Mouse (Mus musculus) lung, embryonic 16.5 days (tissue): Measurements from ENCODE around the gene 2610318N02Rik. TPM values are rescaled to one million over a fixed set of nuclear protein-coding genes. Genes with fewer than 3 reads are reported as not detected.

ENCODE experiments used
- ATAC-seq: fragments of 200-750 bp; cut with Nextera tagmentation; 2 replicates; pipeline ENCODE4 v1.8.0; 2017; ENCODE audit warnings: low read depth, mild to moderate bottlenecking, moderate library complexity
- H3K27ac ChIP-seq: fragments of 300-500 bp; sonication (generic); 2 replicates; pipeline ENCODE4 v1.5.1; 2014; ENCODE audit warnings: mild to moderate bottlenecking, control low read depth, low read length
- H3K27me3 ChIP-seq: fragments of 300-500 bp; sonication (generic); 2 replicates; pipeline ENCODE4 v1.6.1; 2014; ENCODE audit warnings: low read depth, low read length, mixed read lengths; ENCODE audit not compliant: control insufficient read depth, insufficient read depth
- H3K36me3 ChIP-seq: fragments of 300-500 bp; sonication (generic); 2 replicates; pipeline ENCODE4 v1.6.1; 2014; ENCODE audit warnings: low read length; ENCODE audit not compliant: control insufficient read depth, insufficient read depth
- H3K4me1 ChIP-seq: fragments of 300-500 bp; sonication (generic); replicated peaks from 2 replicates; pipeline ENCODE4 v1.6.1; 2014; ENCODE audit warnings: low read length, mixed read lengths; ENCODE audit not compliant: control insufficient read depth, insufficient read depth
- H3K4me2 ChIP-seq: fragments of 300-500 bp; sonication (generic); 2 replicates; pipeline ENCODE4 v1.6.1; 2014; ENCODE audit warnings: low read depth, low read length, control low read depth
- H3K4me3 ChIP-seq: fragments of 300-500 bp; sonication (generic); 2 replicates; pipeline ENCODE4 v1.5.1; 2014; ENCODE audit warnings: mild to moderate bottlenecking, low read length, control low read depth
- H3K9ac ChIP-seq: fragments of 300-500 bp; sonication (generic); 2 replicates; pipeline ENCODE4 v1.6.1; 2014; ENCODE audit warnings: low read length, control low read depth
- H3K9me3 ChIP-seq: fragments of 300-500 bp; sonication (generic); 2 replicates; pipeline ENCODE4 v1.6.1; 2016; ENCODE audit warnings: low read length; ENCODE audit not compliant: control insufficient read depth
- WGBS: fragments of 180-500 bp; shearing (Covaris S2); extraction: QIAGEN DNeasy Blood & Tissue Kit; methylation state at CpG from one replicate; pipeline ENCODE4 v1.1.7; 2014; 5-methylcytosine and 5-hydroxymethylcytosine counted together
- polyA plus RNA-seq: library from polyadenylated mRNA; unstranded; fragments of >200 nt; fragmentation: Nextera tagmentation; extraction: Ambion mirVana; gene quantifications from 2 replicates; pipeline ENCODE4 v1.2.1, GENCODE M21; 2015

Gene 2610318N02Rik
- polyA plus RNA-seq, 1 experiment from 2014 or later, result 28.7 TPM

DNA sequence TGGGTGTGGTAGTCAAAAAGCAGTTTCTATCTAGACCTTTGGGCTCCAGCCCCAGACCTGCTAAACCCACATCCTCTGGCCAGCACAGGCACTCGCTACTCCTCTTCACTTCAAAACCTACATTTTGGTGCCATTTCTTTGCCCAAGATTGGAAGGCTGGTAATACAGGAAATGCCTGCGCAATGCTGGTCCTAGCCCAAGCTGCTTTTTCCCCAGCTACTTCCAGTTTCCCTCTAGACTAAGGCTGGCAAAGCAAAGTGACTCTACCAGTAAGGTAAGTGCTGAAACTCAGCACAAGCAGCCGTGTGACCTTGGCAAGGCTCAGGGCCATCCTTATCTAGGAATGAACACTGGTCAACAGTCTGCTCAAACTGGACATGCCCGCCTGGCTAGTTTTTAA, 39.3 kb downstream of the 2610318N02Rik start:
- Histone ChIP-seq H3K9me3 (no peaks in the 10 kb centered on the region), H3K4me1 (peaks cover 3% of the 10 kb centered on the region; the same call in 1 of the 2 replicates), H3K9ac (no peak overlapping the region), H3K4me3 (no peak overlapping the region), H3K4me2 (no peak overlapping the region), H3K27ac (no peak overlapping the region), H3K27me3 (no peaks in the 10 kb centered on the region), H3K36me3 (peaks cover 36% of the 10 kb centered on the region)
- no peak for ATAC-seq
- 79% methylated on average over 4 of the region's 4 CpGs for WGBS

DNA sequence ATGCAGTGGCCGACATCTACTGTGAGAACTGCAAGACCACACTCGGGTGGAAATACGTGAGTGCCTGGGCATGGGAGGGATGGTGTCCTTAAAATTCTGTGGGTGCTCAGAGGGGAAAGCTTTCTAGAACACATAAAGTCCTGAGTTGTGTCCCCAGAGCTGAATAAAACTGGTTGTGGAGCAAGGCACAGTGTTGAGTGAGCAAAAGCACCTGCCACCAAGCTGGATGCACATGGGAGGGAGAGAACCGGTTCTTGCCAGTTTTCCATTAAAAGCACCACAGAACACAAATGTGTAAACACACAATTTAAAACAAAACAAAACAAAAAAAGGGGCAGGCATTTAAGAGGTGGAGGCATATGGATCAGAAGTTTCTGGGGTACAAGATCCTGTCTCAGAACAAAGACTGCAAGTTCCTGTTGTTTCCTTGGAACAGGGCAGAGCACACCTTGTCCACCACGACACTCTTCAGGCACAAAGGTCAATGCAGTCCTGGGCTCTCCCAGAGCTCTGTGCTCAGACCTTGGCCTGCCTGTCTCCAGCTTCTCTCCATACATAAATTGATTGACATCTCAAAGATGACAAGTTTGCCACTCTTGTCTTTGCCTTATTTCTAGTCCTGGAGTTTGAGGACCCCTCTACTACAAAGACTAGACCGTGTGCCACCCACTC, 42.7 kb downstream of the 2610318N02Rik start:
- Histone ChIP-seq H3K27me3 (no peaks in the 10 kb centered on the region), H3K36me3 (peaks cover 20% of the 10 kb centered on the region), H3K9ac (no peak overlapping the region), H3K27ac (no peak overlapping the region), H3K9me3 (0 out of 2 replicates have a peak, but pooled peaks cover 2% of the 10 kb centered on the region), H3K4me3 (no peak overlapping the region), H3K4me1 (peaks cover 3% of the 10 kb centered on the region; the same call in 1 of the 2 replicates), H3K4me2 (no peak overlapping the region)
- no peak for ATAC-seq
- 67% methylated on average over 6 of the region's 6 CpGs for WGBS

GRCm38 (mm10) chr16:17078101-17078500, 46.9 kb downstream of the 2610318N02Rik start:
- Histone ChIP-seq H3K27me3 (no peaks in the 10 kb centered on the region), H3K4me1 (peaks cover 3% of the 10 kb centered on the region; the same call in 1 of the 2 replicates), H3K4me3 (no peak overlapping the region), H3K36me3 (peaks cover 9% of the 10 kb centered on the region; the same call in 1 of the 2 replicates), H3K4me2 (no peak overlapping the region), H3K9ac (no peak overlapping the region), H3K27ac (no peak overlapping the region), H3K9me3 (peaks cover 6% of the 10 kb centered on the region; the same call in 1 of the 2 replicates)
- peak; percentile 84 for ATAC-seq
- WGBS, result 66% methylated on average over 7 of the region's 7 CpGs

GRCm38 (mm10) chr16:17076869-17077268, 48.1 kb downstream of the 2610318N02Rik start:
- 0 out of 2 replicates have a peak, but pooled peaks cover 5% of the 10 kb centered on the region for H3K36me3 ChIP-seq
- H3K9me3 ChIP-seq, result peaks cover 6% of the 10 kb centered on the region; the same call in 1 of the 2 replicates
- no peak overlapping the region for H3K9ac ChIP-seq
- H3K4me1 ChIP-seq, result peaks cover 3% of the 10 kb centered on the region; the same call in 1 of the 2 replicates
- no peak for ATAC-seq
- H3K4me2 ChIP-seq, result no peak overlapping the region
- no peaks in the 10 kb centered on the region for H3K27me3 ChIP-seq
- H3K27ac ChIP-seq, result no peak overlapping the region
- no peak overlapping the region for H3K4me3 ChIP-seq

GRCm38 (mm10) chr16:17076301-17076700, 48.7 kb downstream of the 2610318N02Rik start:
- no peak overlapping the region for H3K4me3 ChIP-seq
- WGBS, result 87% methylated on average over 2 of the region's 2 CpGs
- H3K4me2 ChIP-seq, result no peak overlapping the region
- ATAC-seq, result no peak
- H3K9ac ChIP-seq, result no peak overlapping the region
- 0 out of 2 replicates have a peak, but pooled peaks cover 5% of the 10 kb centered on the region for H3K36me3 ChIP-seq
- peaks cover 6% of the 10 kb centered on the region; the same call in 1 of the 2 replicates for H3K9me3 ChIP-seq
- H3K27ac ChIP-seq, result no peak overlapping the region
- H3K4me1 ChIP-seq, result no peaks in the 10 kb centered on the region
- no peaks in the 10 kb centered on the region for H3K27me3 ChIP-seq

DNA sequence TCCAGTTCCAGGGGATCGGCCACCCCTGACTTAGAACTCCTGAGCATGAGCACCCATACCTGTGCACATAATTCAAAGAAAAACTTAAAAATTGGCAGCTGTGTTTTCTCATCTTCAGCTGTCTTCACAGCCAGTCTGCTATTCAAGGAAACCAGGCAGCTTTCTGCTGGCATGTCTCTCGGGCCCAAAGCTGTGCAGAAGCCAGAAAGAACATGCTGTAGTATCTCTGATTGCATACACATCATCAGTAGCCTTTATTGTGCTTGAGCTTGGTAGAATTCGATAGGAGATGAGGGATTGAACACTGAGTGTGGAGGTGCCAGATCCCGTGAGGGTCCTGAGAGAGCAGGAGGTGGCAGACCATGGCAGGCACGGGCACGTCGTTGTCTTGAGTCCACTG, 52.0 kb downstream of the 2610318N02Rik start:
- Histone ChIP-seq H3K27me3 (no peaks in the 10 kb centered on the region), H3K9me3 (peaks cover 4% of the 10 kb centered on the region; the same call in 1 of the 2 replicates), H3K36me3 (0 out of 2 replicates have a peak, but pooled peaks cover 2% of the 10 kb centered on the region), H3K4me3 (no peak overlapping the region), H3K27ac (no peak overlapping the region), H3K4me1 (no peaks in the 10 kb centered on the region), H3K4me2 (no peak overlapping the region), H3K9ac (no peak overlapping the region)
- WGBS, result 83% methylated on average over 7 of the region's 7 CpGs
- ATAC-seq, result no peak

GRCm38 (mm10) chr16:17070716-17071115, 54.3 kb downstream of the 2610318N02Rik start:
- Histone ChIP-seq H3K9ac (peak overlapping the region; percentile 88; the same call in 1 of the 2 replicates), H3K27me3 (no peaks in the 10 kb centered on the region), H3K9me3 (peaks cover 4% of the 10 kb centered on the region; the same call in 1 of the 2 replicates), H3K4me1 (no peaks in the 10 kb centered on the region), H3K4me3 (peak overlapping the region; percentile 83), H3K27ac (no peak overlapping the region), H3K36me3 (0 out of 2 replicates have a peak, but pooled peaks cover 2% of the 10 kb centered on the region), H3K4me2 (peak overlapping the region; percentile 85)
- ATAC-seq, result no peak
- WGBS, result 31% methylated on average over 6 of the region's 6 CpGs

DNA sequence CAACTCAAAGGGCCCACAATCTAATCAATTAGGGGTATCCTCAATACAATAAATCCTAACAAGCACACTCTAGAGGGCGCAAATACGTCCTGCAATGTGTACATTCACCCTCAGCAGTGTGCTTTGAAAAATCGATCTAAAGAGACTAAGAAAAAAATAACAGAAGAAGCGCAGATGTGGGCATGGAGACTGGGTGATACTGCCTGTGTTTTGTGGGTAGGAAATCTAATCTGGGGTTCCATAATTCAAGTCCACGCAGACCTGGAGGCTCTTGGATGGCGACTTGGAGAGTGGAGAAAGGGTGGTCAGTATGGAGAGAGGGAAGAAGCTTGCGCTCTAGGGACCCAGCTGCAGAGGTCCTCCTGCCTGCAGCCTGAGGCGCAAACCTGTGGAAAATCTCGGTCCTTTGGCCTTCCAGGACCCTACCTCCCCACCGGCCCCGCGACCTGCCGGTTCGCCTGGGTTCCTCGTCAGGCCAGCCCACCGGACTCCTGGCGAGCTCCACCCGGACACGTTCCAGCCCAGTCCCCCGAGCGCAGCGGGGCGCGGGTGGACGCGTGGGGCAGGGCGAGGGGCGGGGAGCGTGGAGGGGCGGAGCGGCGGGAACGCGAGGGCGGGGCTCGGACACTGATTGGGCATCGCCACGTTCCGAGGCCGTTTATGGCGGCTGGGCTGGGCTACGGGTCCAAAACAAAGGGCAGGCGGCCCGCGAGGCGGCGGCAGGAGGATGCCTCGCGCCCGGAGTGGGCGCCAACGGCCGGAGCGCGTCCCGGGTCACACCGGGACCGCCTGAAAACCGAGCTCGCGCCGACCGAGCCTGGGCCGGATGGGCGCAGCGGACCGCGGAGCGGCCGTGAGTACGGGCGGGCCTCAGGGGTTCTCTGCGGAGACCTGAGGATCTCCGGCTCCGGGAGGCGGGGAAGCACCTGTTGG, 55.2 kb downstream of the 2610318N02Rik start, which contains the start of gene Ypel1:
Gene Ypel1, plus strand, starts transcription at position 186 of the 933 bp plus-strand sequence.
- peak within 1 kb of the TSS; percentile 83 for H3K4me3 ChIP-seq
- no peaks in the 10 kb centered on the region for H3K4me1 ChIP-seq
- H3K27me3 ChIP-seq, result no peaks in the 10 kb centered on the region
- no peaks in the 10 kb centered on the region for H3K9me3 ChIP-seq
- WGBS, result 0% methylated on average over 61 of the region's 76 CpGs
- H3K27ac ChIP-seq, result peak within 1 kb of the TSS; percentile 84
- peak; percentile 97 for ATAC-seq
- 0 out of 2 replicates have a peak, but pooled peaks cover 2% of the 10 kb centered on the region for H3K36me3 ChIP-seq
- peak within 1 kb of the TSS; percentile 85 for H3K4me2 ChIP-seq
- peak within 1 kb of the TSS; percentile 88 for H3K9ac ChIP-seq

GRCm38 (mm10) chr16:17067552-17067951, 57.4 kb downstream of the 2610318N02Rik start:
- no peaks in the 10 kb centered on the region for H3K36me3 ChIP-seq
- 81% methylated on average over 2 of the region's 2 CpGs for WGBS
- H3K4me2 ChIP-seq, result no peak overlapping the region
- H3K4me3 ChIP-seq, result no peak overlapping the region
- H3K9ac ChIP-seq, result no peak overlapping the region
- no peaks in the 10 kb centered on the region for H3K9me3 ChIP-seq
- no peak overlapping the region for H3K27ac ChIP-seq
- ATAC-seq, result no peak
- no peaks in the 10 kb centered on the region; the same call in 1 of the 2 replicates for H3K4me1 ChIP-seq
- no peaks in the 10 kb centered on the region for H3K27me3 ChIP-seq
